Mouse (Mus musculus): ENCODE results near the gene Mrnip. TPM values are rescaled to one million over a fixed set of nuclear protein-coding genes. Genes with fewer than 3 reads are reported as not detected.
"Not testable (repeated sequence)": the region's sequence is repeated elsewhere in the genome, so short reads cannot be mapped to it uniquely, and the experiment has no call there.

Mrnip gene
- 15.3 and 17.6 TPM in 2 replicates for polyA plus RNA-seq (2014; fragmentation: Nextera tagmentation; extraction: Ambion mirVana)

DNA sequence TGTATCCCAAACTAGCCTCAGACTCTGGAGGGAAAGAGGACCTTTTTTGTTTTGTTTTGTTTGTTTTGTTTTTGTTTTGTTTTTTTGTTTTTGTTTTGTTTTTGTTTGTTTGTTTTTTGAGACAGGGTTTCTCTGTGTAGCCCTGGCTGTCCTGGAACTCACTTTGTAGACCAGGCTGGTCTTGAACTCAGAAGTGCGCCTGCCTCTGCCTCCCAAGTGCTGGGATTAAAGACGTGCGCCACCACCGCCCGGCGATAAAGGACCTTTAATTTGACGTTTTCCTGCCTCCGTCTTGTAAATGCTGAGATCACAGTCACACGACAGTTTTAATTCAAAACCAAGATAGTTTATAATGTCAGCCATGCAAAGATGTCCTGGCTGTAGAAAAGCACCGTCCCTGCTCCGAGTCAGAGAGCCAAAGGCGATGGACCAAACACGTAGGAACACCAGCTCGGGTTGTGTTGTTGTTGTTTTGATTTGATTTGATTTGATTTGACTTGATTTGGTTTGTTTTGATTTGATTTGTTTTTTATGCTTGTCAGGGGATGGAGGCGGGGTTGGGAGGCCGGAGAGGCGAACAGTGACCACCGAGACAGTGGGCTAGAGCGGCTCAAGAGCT is at the start of gene Mrnip:
TSS of gene Mrnip (plus strand) at position 334 of the 619 bp plus-strand sequence.
- peaks cover 10% of the 10 kb centered on the region for H3K36me3 ChIP-seq (ENCODE audit: control insufficient read depth, insufficient read depth, low read length)
- H3K9me3 ChIP-seq (replicated peaks; ENCODE audit: control insufficient read depth, low read length); ATAC-seq (replicated peaks; ENCODE audit: insufficient number of reproducible peaks, low FRiP score, low TSS enrichment); H3K27me3 ChIP-seq (ENCODE audit: control insufficient read depth, insufficient read depth, low read length): not testable (repeated sequence)
- H3K4me3 ChIP-seq (ENCODE audit: low read depth, low read length) = peak within 1 kb of the TSS; percentile 78
- peaks cover 14% of the 10 kb centered on the region for H3K4me1 ChIP-seq (ENCODE audit: control insufficient read depth, insufficient read depth, low read length)
- peak within 1 kb of the TSS; percentile 67 for H3K27ac ChIP-seq (ENCODE audit: low read depth, low read length)
- H3K4me2 ChIP-seq = peak within 1 kb of the TSS; percentile 89
- peak within 1 kb of the TSS; percentile 79 for H3K9ac ChIP-seq (ENCODE audit: low read depth, low read length)
- whole genome bisulfite sequencing (ENCODE audit: insufficient replicate concordance) = 5% methylated on average over 19 of the region's 19 CpGs

GRCm38 (mm10) chr11:50127781-50128180 is 46.5 kb upstream of the Mrnip start:
- peak overlapping the region; percentile 60 for H3K4me2 ChIP-seq
- H3K4me3 ChIP-seq (ENCODE audit: low read depth, low read length) = peak overlapping the region; percentile 28; the same call in 1 of the 2 replicates
- H3K9ac ChIP-seq (ENCODE audit: low read depth, low read length) = no peak overlapping the region
- H3K27me3 ChIP-seq (ENCODE audit: control insufficient read depth, insufficient read depth, low read length) = no peaks in the 10 kb centered on the region
- WGBS (ENCODE audit: insufficient replicate concordance) = 5% methylated on average over 10 of the region's 10 CpGs
- peaks cover 11% of the 10 kb centered on the region; the same call in 1 of the 2 replicates for H3K4me1 ChIP-seq (ENCODE audit: control insufficient read depth, insufficient read depth, low read length)
- no peak overlapping the region for H3K27ac ChIP-seq (ENCODE audit: low read depth, low read length)
- no peaks in the 10 kb centered on the region for H3K9me3 ChIP-seq (replicated peaks; ENCODE audit: control insufficient read depth, low read length)
- no peaks in the 10 kb centered on the region for H3K36me3 ChIP-seq (ENCODE audit: control insufficient read depth, insufficient read depth, low read length)
- ATAC-seq (replicated peaks; ENCODE audit: insufficient number of reproducible peaks, low FRiP score, low TSS enrichment) = no peak

DNA sequence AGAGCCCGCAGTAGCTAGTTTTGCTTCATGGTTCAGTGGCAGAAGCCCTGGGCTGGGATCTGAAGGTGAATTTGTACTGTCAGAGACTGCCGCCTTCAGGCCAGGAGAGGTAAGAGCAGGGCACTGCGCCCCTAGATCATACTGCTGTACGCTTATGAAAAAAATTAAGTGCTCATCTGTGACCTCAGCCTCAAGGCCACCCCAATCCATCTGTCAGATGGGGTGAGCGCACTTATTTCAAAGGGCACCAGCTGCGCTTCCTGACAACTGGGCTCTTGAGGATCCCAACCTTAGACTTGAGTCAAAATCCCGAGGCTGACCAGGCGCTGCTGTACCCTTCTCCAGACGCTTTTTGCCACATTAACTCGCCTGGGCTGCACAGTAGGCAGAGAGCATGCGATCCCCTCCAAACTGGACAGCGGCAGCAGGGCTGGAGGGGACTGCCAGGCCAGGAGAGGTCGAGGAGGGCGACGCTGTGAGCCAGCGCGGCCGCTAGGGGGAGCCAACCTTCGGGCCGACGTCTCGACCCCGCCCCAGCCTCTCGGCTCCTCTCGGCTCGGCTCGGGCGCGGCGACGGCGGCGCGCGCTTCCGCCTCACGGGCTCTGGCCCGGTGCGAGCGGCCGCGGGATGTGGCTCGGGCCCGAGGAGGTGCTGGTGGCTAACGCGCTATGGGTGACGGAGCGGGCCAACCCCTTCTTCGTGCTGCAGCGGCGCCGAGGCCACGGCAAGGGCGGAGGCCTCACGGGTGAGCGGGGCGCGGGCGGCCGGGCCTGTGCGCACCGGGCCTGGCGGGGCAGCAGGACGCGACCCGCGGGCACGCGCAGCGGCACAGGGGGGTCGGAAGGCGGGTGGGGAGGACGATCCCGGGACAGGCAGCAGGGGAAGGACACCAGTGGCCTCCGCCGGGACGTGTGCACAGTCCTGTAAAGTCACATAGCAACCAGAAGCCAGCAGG is 43.2 kb upstream of the Mrnip start, which contains the start of gene Tbc1d9b:
TSS of gene Tbc1d9b (plus strand) at position 586 of the 956 bp plus-strand sequence.
- no peaks in the 10 kb centered on the region for H3K9me3 ChIP-seq (replicated peaks; ENCODE audit: control insufficient read depth, low read length)
- no peaks in the 10 kb centered on the region for H3K27me3 ChIP-seq (ENCODE audit: control insufficient read depth, insufficient read depth, low read length)
- under 1% methylated on average over 73 of the region's 77 CpGs for WGBS (ENCODE audit: insufficient replicate concordance)
- peaks cover 3% of the 10 kb centered on the region; the same call in 1 of the 2 replicates for H3K36me3 ChIP-seq (ENCODE audit: control insufficient read depth, insufficient read depth, low read length)
- H3K9ac ChIP-seq (ENCODE audit: low read depth, low read length) = peak within 1 kb of the TSS; percentile 98
- peak; percentile 89 for ATAC-seq (replicated peaks; ENCODE audit: insufficient number of reproducible peaks, low FRiP score, low TSS enrichment)
- H3K4me2 ChIP-seq = peak within 1 kb of the TSS; percentile 83
- peak within 1 kb of the TSS; percentile 84 for H3K4me3 ChIP-seq (ENCODE audit: low read depth, low read length)
- H3K27ac ChIP-seq (ENCODE audit: low read depth, low read length) = peak within 1 kb of the TSS; percentile 87
- peaks cover 11% of the 10 kb centered on the region; the same call in 1 of the 2 replicates for H3K4me1 ChIP-seq (ENCODE audit: control insufficient read depth, insufficient read depth, low read length)

DNA sequence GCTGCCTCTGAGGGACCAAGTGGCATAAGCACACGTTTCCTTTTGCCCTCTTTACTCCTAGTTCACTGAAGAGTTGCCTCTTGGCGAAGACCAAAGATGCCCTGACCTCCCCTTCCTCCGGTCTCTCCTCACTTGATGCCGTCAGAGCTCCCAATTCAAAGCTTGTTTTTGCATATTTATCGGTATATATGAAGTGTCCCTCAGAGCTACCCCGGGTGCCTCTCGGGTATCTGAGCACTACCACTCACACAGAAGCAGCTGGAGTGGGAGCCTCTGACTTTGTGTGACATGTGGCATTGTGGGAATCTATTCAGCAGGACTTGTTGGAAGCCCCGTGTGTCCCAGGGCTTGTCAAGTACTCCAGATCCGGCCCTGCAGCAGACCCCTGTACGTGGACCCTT is 42.4 kb upstream of the Mrnip start:
- Histone ChIP-seq H3K9me3 (replicated peaks; ENCODE audit: control insufficient read depth, low read length) (no peaks in the 10 kb centered on the region), H3K27ac (ENCODE audit: low read depth, low read length) (peak overlapping the region; percentile 87), H3K36me3 (ENCODE audit: control insufficient read depth, insufficient read depth, low read length) (peaks cover 3% of the 10 kb centered on the region; the same call in 1 of the 2 replicates), H3K4me1 (ENCODE audit: control insufficient read depth, insufficient read depth, low read length) (peaks cover 11% of the 10 kb centered on the region; the same call in 1 of the 2 replicates), H3K9ac (ENCODE audit: low read depth, low read length) (peak overlapping the region; percentile 98), H3K4me2 (peak overlapping the region; percentile 83), H3K4me3 (ENCODE audit: low read depth, low read length) (peak overlapping the region; percentile 84), H3K27me3 (ENCODE audit: control insufficient read depth, insufficient read depth, low read length) (no peaks in the 10 kb centered on the region)
- WGBS (ENCODE audit: insufficient replicate concordance) = 21% methylated on average over 10 of the region's 10 CpGs
- ATAC-seq (replicated peaks; ENCODE audit: insufficient number of reproducible peaks, low FRiP score, low TSS enrichment) = no peak; the same call in 1 of the 2 replicates

GRCm38 (mm10) chr11:50132265-50132664 is 42.0 kb upstream of the Mrnip start:
- Histone ChIP-seq H3K36me3 (ENCODE audit: control insufficient read depth, insufficient read depth, low read length) (peaks cover 3% of the 10 kb centered on the region; the same call in 1 of the 2 replicates), H3K27me3 (ENCODE audit: control insufficient read depth, insufficient read depth, low read length) (no peaks in the 10 kb centered on the region), H3K4me2 (peak overlapping the region; percentile 83), H3K9me3 (replicated peaks; ENCODE audit: control insufficient read depth, low read length) (no peaks in the 10 kb centered on the region), H3K27ac (ENCODE audit: low read depth, low read length) (no peak overlapping the region), H3K4me3 (ENCODE audit: low read depth, low read length) (peak overlapping the region; percentile 84), H3K4me1 (ENCODE audit: control insufficient read depth, insufficient read depth, low read length) (peaks cover 11% of the 10 kb centered on the region; the same call in 1 of the 2 replicates), H3K9ac (ENCODE audit: low read depth, low read length) (peak overlapping the region; percentile 98)
- ATAC-seq (replicated peaks; ENCODE audit: insufficient number of reproducible peaks, low FRiP score, low TSS enrichment) = no peak
- 82% methylated on average over 6 of the region's 6 CpGs for WGBS (ENCODE audit: insufficient replicate concordance)

- H3K4me2 ChIP-seq = no peak overlapping the region
- H3K9ac ChIP-seq (ENCODE audit: low read depth, low read length) = no peak overlapping the region
- H3K9me3 ChIP-seq (replicated peaks; ENCODE audit: control insufficient read depth, low read length) = no peaks in the 10 kb centered on the region
- no peak for ATAC-seq (replicated peaks; ENCODE audit: insufficient number of reproducible peaks, low FRiP score, low TSS enrichment)
- no peaks in the 10 kb centered on the region for H3K27me3 ChIP-seq (ENCODE audit: control insufficient read depth, insufficient read depth, low read length)
- no peak overlapping the region for H3K27ac ChIP-seq (ENCODE audit: low read depth, low read length)
- WGBS (ENCODE audit: insufficient replicate concordance) = 64% methylated on average over 10 of the region's 10 CpGs
- H3K36me3 ChIP-seq (ENCODE audit: control insufficient read depth, insufficient read depth, low read length) = peaks cover 3% of the 10 kb centered on the region; the same call in 1 of the 2 replicates
- H3K4me1 ChIP-seq (ENCODE audit: control insufficient read depth, insufficient read depth, low read length) = peaks cover 11% of the 10 kb centered on the region; the same call in 1 of the 2 replicates
- no peak overlapping the region for H3K4me3 ChIP-seq (ENCODE audit: low read depth, low read length)
Measured at GRCm38 (mm10) chr11:50134136-50134859, 39.9 kb upstream of the Mrnip start.

DNA sequence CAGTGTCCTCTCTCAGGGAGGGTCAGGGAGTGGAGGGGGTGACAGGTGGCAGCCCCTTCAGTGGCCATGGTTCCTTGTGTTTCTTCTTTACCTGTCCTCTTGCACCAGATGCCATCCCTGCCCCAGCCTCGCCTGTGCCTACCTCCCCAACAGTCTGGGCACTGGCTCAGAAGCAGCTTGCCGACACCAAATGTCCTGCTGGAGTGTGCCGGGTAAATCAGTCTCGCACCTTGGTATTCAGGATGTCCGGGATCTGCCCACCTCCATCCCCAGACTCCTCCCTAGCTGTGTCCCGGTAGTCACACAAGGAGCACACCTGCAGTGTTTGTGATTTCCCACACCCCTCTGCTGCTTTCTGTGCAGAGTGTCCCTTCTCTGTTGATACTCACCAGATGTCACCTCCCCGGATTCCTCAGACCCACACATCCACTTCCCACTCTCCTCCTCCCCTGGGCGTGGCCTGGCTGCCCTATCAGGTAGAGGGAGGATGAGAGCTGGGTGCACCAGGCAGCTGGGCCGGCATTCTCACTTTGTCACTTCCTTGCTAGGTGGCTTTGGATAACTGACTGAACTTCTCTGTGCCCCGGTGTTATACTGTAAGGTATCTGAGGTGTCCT is 35.9 kb upstream of the Mrnip start:
- Histone ChIP-seq H3K4me3 (ENCODE audit: low read depth, low read length) (no peak overlapping the region), H3K4me1 (ENCODE audit: control insufficient read depth, insufficient read depth, low read length) (no peaks in the 10 kb centered on the region), H3K36me3 (ENCODE audit: control insufficient read depth, insufficient read depth, low read length) (peaks cover 11% of the 10 kb centered on the region), H3K4me2 (no peak overlapping the region), H3K27me3 (ENCODE audit: control insufficient read depth, insufficient read depth, low read length) (no peaks in the 10 kb centered on the region), H3K9ac (ENCODE audit: low read depth, low read length) (no peak overlapping the region), H3K9me3 (replicated peaks; ENCODE audit: control insufficient read depth, low read length) (no peaks in the 10 kb centered on the region), H3K27ac (ENCODE audit: low read depth, low read length) (no peak overlapping the region)
- WGBS (ENCODE audit: insufficient replicate concordance) = 45% methylated on average over 10 of the region's 10 CpGs
- no peak for ATAC-seq (replicated peaks; ENCODE audit: insufficient number of reproducible peaks, low FRiP score, low TSS enrichment)
